Mouse (Mus musculus): ENCODE data around the gene Ncstn. TPM values are rescaled to one million over a fixed set of nuclear protein-coding genes. Genes with fewer than 3 reads are reported as not detected.

Ncstn gene
- polyA plus RNA-seq (2017; shearing (Covaris generic)), result 100 to 1,000 TPM in 1 of 2 experiments, 10 to 100 TPM in 1; 97.2 to 108 TPM

DNA sequence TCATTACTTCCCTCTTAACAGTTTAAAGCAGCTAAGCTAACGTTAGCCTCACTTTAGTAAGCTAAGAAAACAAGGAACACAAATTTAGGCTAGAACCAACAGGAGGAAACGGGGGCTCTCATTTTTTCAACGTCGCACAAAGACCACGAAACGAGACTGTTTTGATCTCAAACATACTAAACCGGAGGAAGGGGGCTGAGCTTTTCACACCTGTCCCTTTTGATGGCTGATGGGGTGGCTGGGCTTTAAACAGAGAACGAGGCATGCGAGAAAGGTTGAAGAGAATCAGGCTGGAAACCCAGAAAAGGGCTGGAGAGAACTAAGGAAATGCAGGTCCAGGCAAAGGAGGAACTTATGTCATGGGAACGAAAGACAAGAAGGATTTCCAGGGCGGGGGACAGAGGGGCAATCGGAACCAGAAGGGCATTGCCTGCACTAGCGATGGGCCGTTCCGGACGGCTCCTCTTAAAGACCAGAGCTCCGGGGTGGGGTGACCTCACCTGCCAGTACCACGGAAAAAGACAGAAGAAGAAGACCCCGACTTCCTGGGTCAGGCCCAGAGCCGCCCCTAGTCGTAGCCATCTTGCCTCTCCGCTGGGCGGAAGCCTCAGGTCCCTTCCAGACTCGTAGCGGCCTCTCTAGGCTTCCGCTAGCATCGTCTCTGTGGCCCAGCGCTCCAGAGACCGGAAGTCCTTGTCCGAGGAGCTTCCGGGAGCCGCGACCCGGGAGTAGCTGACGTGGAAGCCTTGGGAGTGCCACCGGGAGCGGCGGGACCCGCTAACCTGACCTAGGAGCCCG lies at the start of gene Ncstn, which contains the start of gene Copa:
Ncstn (minus strand) TSS at position 695 of the 798 bp plus-strand sequence.
Copa (plus strand) TSS at position 429 of the 798 bp plus-strand sequence.
- peak; percentile 98 for ATAC-seq

DNA sequence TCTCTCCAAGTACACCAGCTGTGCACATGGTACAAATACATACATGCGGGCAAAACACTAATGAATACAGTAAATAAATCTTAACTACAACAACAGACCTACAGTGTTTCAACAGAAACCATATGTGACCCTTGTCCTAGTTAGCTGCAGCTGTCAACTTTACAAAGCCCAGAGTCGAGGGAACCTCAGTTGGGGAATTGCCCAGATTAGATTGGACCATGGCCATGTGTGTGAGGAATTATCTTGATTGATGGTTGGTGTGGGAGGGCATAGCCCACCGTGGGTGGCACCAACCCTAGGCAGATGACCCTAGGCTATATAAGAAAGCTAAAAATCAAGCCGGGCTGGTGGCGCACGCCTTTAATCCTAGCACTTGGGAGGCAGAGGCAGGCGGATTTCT lies 49.7 kb upstream of the Ncstn start:
- ATAC-seq, result no peak

- ATAC-seq, result no peak
Measured at GRCm38 (mm10) chr1:172129780-172130179, 47.2 kb upstream of the Ncstn start.

DNA sequence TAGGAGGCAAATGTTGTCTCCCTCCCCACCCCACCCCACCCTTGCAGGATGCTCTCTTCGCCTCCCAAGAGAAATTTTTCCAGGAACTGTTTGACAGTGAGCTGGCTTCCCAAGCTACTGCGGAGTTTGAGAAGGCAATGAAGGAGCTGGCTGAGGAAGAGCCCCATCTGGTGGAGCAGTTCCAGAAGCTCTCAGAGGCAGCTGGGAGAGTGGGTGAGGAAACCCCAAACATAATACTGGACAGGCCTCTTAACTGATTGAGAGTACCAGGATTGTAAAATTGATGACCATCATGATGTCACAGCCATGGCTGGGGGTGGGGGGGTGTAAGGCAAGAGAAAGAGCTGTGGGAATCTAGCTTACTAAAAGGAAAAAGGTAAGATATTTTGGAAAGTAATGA lies 46.5 kb upstream of the Ncstn start:
- no peak for ATAC-seq

DNA sequence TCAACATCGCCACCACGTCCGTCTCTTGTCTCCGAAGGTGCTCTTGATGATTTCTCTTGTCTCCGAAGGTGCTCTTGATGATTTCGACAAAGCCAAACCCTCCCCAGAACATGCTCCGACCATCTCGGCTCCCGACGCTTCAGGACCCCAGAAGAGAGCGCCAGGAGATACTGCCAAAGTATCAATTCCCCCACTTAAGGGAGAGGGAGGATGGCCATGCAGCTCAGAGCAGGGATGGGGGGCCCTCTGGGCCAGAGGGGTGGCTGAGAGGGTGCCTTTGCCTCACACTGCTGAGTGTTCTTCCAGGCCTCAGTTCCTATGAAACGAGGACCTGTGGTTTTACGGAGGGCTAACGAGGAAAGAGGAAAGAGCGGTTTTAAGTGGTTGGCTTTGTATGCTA lies 46.0 kb upstream of the Ncstn start:
- ATAC-seq, result no peak

DNA sequence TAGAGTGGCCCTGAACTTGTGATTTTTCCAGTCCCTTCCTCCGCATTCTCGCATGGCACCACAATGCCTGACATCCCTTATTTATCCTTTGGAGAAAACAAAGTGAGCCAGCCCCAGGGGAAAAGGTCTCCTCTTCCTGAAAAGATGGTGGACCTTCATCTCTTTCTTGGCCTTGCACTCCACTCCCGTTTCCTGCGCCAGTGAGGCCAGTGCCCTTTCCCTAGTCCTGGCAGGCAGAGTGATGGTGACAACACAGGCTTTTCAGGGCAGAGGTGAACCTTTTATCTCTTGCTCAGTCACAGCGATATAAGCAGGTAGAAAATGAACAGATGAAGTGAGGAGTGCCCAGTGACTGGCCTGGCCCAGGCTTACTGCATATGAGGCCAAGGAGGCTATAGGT lies 44.9 kb upstream of the Ncstn start:
- no peak for ATAC-seq

GRCm38 (mm10) chr1:172126376-172127347 lies 44.1 kb upstream of the Ncstn start, which contains the start of gene Pex19:
TSS of gene Pex19 (plus strand) at chr1:172126755.
- peak; percentile 89 for ATAC-seq

GRCm38 (mm10) chr1:172124572-172124971 lies 42.0 kb upstream of the Ncstn start:
- ATAC-seq, result no peak

DNA sequence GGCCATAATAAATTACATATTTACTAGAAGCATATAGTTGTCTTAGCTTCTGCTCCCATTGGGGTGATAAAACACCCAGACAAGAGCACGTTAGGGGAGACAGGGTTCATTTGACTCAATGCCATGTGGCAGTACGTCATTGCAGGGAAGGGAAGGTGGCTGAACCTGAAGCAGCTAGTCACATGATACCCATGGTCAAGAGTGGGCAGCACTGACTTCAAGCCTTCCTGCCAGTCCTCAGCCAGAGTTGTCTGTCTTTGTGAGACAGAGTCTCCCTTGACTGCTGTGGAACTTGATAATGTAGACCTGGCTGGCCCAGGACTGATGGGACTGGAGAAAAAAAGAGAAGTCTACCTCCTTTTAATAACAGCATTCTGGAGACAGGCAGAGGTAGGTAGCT lies 40.1 kb upstream of the Ncstn start:
- no peak for ATAC-seq

DNA sequence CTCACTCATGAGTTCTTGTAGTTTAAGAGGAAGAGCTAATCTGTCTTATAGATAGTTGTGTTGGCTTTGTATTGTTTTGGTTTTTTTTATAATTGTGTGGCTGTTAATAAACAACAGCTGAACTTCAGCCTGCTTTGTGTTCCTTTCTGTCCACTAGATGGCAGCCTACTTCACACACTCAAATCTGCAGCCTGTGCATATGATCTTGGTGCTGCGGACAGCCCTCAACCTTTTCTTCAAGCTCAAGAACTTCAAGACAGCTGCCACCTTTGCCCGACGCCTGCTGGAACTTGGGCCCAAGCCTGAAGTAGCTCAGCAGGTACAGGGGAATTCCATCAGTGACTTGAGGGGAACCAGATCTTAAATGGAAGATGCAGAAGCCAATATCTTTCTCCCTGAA lies 37.1 kb upstream of the Ncstn start:
- ATAC-seq, result peak; percentile 68

GRCm38 (mm10) chr1:172119100-172119499 lies 36.5 kb upstream of the Ncstn start:
- ATAC-seq, result no peak

- ATAC-seq, result no peak
Measured at GRCm38 (mm10) chr1:172116948-172117347, 34.4 kb upstream of the Ncstn start.

DNA sequence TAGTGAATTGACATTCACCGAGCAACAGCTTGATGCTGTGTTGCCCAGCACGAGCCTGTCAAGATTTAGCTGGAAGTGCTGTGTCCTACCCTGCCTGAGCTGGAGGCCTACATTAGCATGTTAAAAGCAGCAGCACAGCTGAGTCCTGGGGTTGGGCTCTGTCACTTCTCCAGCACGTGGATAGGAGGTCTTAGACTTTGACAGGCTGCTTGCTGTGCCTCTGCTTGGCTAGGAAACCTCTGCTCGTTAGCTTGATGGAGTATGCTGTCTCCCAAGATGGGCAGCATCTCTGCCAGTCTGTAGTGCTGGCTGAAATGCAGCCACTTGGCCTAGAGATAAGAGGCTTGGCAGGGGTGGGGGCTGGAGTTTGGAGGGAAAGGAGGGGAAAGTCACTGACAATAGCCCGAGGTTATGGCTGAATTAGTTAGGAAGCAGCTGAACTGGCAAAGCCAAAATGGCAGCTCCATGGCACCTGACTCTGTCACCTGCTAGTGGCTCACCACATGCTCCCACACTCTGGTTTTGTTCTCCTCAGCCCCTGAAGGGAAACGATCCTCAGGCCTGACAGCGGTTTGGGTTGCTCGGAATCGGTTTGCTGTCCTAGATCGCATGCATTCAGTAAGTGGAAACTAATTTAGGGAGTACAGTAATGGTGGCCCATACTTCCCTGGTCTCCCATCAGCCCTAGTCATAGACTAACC lies 25.3 kb upstream of the Ncstn start:
- no peak for ATAC-seq

DNA sequence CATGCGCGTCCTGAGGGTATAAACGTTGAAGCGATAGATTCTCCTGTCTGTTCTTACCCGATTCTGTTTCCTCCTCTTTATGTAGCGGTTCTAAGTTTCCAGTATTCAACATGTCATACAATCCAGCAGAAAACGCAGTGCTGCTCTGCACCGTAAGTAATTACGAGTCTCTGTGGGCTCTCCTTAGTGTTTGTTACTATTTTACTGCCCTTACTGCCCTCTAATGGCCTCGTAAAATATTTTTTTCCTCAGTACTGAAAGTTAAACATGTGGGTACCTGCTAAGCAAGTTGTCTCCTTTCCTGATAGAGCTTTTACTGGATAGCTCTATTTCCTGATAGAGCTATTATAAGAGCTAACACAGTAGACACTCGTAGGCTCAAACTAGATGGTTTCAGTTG lies 22.5 kb upstream of the Ncstn start:
- no peak for ATAC-seq

- ATAC-seq, result no peak
Measured at GRCm38 (mm10) chr1:172103619-172104018, 21.0 kb upstream of the Ncstn start.

- no peak for ATAC-seq
Measured at GRCm38 (mm10) chr1:172099325-172100033, 16.9 kb upstream of the Ncstn start.

DNA sequence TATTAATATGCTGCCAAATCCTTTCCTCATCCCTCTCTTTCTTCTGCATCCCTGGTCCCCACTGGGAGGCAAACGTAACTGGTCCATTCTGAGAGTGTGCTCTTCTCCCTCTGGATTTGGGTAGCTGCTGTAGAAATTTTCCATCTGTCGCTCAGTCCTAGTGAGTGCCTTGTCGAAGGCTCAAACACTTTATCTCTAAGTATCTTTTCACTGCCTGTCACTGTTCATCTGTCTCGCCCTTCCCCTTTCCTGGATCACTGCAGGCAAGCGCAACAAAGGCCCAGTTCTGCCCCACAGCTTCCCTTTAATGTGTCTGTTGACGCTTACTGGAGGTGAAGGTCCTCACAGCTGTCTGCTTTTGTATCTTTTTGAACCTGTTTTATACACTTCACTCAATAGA lies 12.6 kb upstream of the Ncstn start:
- ATAC-seq, result no peak

GRCm38 (mm10) chr1:172094295-172094694 lies 11.7 kb upstream of the Ncstn start:
- ATAC-seq, result no peak

DNA sequence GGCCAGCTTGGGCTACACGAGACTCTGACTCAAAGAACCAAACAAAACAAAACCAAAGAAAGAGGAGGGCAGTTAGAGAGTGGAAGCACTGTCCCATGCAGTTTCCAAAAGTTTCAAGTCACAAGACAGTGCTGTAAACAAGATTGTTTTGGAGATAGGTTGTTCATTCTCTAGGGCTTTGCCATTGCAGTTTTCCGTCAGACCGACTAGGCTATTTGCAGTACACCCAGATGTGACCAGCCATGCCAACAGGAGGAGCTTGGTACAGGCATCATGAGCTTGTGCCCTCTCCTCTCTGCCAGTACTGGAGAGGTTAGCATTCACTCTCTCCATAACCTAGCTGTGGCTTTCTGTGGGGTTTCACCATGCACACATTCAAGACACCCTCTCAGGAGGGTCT lies 10.9 kb upstream of the Ncstn start:
- ATAC-seq, result no peak

- peak; percentile 48 for ATAC-seq
Measured at GRCm38 (mm10) chr1:172082899-172083445, 377 bp upstream of the Ncstn start.

DNA sequence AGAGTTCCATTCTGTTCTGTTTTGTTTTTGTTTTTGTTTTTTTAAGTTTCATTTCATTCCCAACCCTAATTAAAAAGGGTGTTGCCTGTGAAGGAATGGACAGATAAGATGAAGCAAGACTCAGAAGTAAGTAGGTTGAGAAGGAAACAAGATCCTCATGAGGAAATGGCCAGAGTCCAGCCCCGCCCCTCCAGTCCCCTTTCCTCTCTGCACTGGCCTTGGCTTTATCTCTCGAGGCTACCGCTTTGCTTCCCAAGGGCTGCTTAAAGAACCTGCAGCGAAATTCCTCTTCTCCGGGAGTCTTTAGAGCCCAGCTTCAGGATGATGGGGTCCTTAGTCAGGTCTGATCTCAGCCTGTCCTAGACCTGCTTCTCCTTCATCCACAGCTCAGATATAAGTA lies 4.6 kb downstream of the Ncstn start:
- no peak for ATAC-seq

DNA sequence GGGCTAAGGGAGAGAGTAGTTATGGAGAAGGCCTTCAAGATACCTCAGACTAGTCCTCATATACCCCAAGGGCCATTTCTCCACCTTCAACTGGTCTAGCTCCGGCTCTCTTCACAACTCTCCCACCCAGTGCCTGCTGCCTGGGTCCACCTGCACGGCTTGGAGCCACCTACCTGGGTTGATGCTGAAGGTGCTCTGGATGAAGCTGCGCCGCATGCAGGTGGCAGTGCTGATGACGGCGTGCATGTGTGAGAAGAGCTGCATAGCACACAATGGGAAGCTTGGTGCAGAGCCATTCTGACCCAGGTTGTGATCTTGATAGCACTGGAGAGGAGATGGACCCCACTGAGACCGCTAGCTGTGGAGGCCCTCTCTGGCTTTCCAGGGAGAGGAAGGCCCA lies 10.0 kb downstream of the Ncstn start:
- no peak for ATAC-seq
